Mouse (Mus musculus) hindbrain, embryonic 11.5 days (tissue): Measurements from ENCODE around the gene Tor1a. TPM values are rescaled to one million over a fixed set of nuclear protein-coding genes. Genes with fewer than 3 reads are reported as not detected.
"Not testable (repeated sequence)": the region's sequence is repeated elsewhere in the genome, so short reads cannot be mapped to it uniquely, and the experiment has no call there.

Experiments used
- ATAC-seq: fragments of 200-750 bp; cut with Nextera tagmentation; 2 replicates; pipeline ENCODE4 v1.8.0; 2017; ENCODE audit warnings: mild to moderate bottlenecking, moderate TSS enrichment, moderate library complexity; ENCODE audit not compliant: low FRiP score
- DNase-seq: peaks from one replicate; pipeline ENCODE4 v3.0.0-alpha.2; 2015; ENCODE audit warnings: low spot score
- H3K27ac ChIP-seq: fragments of 300-500 bp; sonication (generic); 2 replicates; pipeline ENCODE4 v1.5.1; 2014; ENCODE audit warnings: mild to moderate bottlenecking, low read depth, low read length
- H3K27me3 ChIP-seq: fragments of 300-500 bp; sonication (generic); 2 replicates; pipeline ENCODE4 v1.6.1; 2014; ENCODE audit warnings: mild to moderate bottlenecking, low read length, moderate library complexity, mixed read lengths; ENCODE audit not compliant: control insufficient read depth, insufficient read depth
- H3K36me3 ChIP-seq: fragments of 300-500 bp; sonication (generic); 2 replicates; pipeline ENCODE4 v1.6.1; 2014; ENCODE audit warnings: mild to moderate bottlenecking, low read length, moderate library complexity, mixed read lengths; ENCODE audit not compliant: control insufficient read depth, insufficient read depth
- H3K4me1 ChIP-seq: fragments of 300-500 bp; sonication (generic); replicated peaks from 2 replicates; pipeline ENCODE4 v1.6.1; 2014; ENCODE audit warnings: low read length, mixed read lengths; ENCODE audit not compliant: control insufficient read depth, insufficient read depth
- H3K4me2 ChIP-seq: fragments of 300-500 bp; sonication (generic); replicated peaks from 2 replicates; pipeline ENCODE4 v1.6.1; 2014; ENCODE audit warnings: mild to moderate bottlenecking, low read depth, low read length
- H3K4me3 ChIP-seq: fragments of 300-500 bp; sonication (generic); 2 replicates; pipeline ENCODE4 v1.5.1; 2014; ENCODE audit warnings: low read depth, low read length
- H3K9ac ChIP-seq: fragments of 300-500 bp; sonication (generic); 2 replicates; pipeline ENCODE4 v1.6.1; 2014; ENCODE audit warnings: low read depth, low read length
- H3K9me3 ChIP-seq: fragments of 300-500 bp; sonication (generic); 2 replicates; pipeline ENCODE4 v1.6.1; 2016; ENCODE audit warnings: low read length; ENCODE audit not compliant: control insufficient read depth
- WGBS: fragments of 180-500 bp; shearing (Covaris S2); extraction: QIAGEN DNeasy Blood & Tissue Kit; methylation state at CpG from one replicate; pipeline ENCODE4 v1.1.7; 2014; 5-methylcytosine and 5-hydroxymethylcytosine counted together
- polyA plus RNA-seq: library from polyadenylated mRNA; unstranded; fragments of >200 nt; fragmentation: Nextera tagmentation; extraction: Ambion mirVana; gene quantifications from 2 replicates; pipeline ENCODE4 v1.2.1, GENCODE M21; 2014

The Tor1a gene
- polyA plus RNA-seq, 1 experiment from 2014 or later, result 83.5 TPM

DNA sequence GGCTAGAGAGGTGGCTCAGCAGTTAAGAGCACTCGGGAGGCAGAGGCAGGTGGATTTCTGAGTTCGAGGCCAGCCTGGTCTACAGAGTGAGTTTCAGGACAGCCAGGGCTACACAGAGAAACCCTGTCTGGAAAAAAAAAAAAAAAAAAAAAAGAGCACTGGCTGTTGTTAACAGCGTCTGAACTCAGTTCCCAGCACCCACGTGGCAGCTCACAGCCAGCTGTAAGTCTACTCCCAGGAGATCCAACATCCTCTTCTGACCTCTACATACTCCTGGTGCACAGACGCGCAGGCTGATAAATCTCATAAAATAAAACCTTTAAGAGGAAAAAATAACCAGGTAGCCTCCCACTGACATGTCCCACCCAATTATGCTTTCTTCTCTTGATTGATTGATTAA lies 51.8 kb downstream of the Tor1a start:
- not testable (repeated sequence) for H3K4me2 ChIP-seq, H3K27ac ChIP-seq, H3K4me1 ChIP-seq, H3K9me3 ChIP-seq, H3K27me3 ChIP-seq, H3K36me3 ChIP-seq, ATAC-seq, H3K4me3 ChIP-seq, H3K9ac ChIP-seq, DNase-seq
- WGBS, result 79% methylated on average over 6 of the region's 6 CpGs

DNA sequence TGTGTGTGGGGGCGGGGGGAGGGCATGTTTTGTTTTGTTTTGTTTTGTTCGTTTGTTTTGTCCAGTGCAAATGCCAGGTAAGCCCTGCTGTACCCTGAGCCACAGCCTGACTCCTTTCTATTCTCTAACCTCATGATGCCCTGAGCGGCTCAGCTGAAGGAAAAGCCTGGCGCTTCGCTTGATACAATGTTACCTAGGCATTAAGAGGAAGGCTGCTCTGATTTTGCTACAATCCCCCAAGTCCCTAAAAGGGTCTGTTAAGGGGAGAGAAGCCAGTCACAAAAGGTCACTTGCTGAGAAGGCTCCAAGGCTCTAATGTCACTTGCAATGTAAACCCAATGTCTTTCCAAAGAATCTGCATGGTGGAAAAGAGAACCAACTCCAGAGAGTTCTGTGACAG lies 52.4 kb downstream of the Tor1a start:
- Histone ChIP-seq H3K4me2 (no peak overlapping the region), H3K4me3 (no peak overlapping the region), H3K27ac (no peak overlapping the region), H3K4me1 (no peaks in the 10 kb centered on the region), H3K27me3 (no peaks in the 10 kb centered on the region), H3K9me3 (no peaks in the 10 kb centered on the region), H3K9ac (no peak overlapping the region), H3K36me3 (no peaks in the 10 kb centered on the region)
- DNase-seq (no peak), ATAC-seq (no peak)
- WGBS, result 77% methylated on average over 5 of the region's 5 CpGs

- Histone ChIP-seq H3K4me3 (no peak overlapping the region), H3K4me1 (no peaks in the 10 kb centered on the region), H3K27ac (no peak overlapping the region), H3K27me3 (no peaks in the 10 kb centered on the region), H3K9me3 (no peaks in the 10 kb centered on the region), H3K36me3 (no peaks in the 10 kb centered on the region), H3K9ac (no peak overlapping the region), H3K4me2 (no peak overlapping the region)
- ATAC-seq (no peak), DNase-seq (no peak)
- 45% methylated on average over 3 of the region's 3 CpGs for WGBS
Measured at GRCm38 (mm10) chr2:30914836-30915235, 52.9 kb downstream of the Tor1a start.

DNA sequence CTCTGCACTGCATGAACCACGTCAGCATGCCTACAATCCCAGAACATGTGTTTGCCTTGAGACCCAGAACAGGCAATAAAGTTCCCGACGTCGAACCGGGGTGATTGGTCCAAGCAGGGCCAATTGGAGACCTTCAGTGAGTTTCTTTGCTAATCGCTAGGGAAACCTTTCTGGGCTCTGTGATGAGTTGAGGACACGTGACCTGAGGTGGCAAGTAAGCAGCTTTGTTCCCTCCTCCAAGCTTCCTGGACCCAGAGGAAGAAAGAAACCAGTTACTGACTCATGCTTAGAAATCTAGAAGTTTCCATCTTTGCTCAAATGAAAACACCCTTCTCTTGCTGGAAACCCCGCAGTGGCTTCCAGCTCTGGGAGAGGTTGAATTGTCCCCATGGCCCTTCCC lies 54.7 kb downstream of the Tor1a start:
- 88% methylated on average over 8 of the region's 8 CpGs for WGBS
- H3K36me3 ChIP-seq, result no peaks in the 10 kb centered on the region
- no peak for DNase-seq
- H3K9ac ChIP-seq, result no peak overlapping the region
- no peaks in the 10 kb centered on the region for H3K4me1 ChIP-seq
- no peak overlapping the region for H3K27ac ChIP-seq
- no peaks in the 10 kb centered on the region for H3K9me3 ChIP-seq
- H3K4me2 ChIP-seq, result no peak overlapping the region
- no peaks in the 10 kb centered on the region for H3K27me3 ChIP-seq
- no peak for ATAC-seq
- no peak overlapping the region for H3K4me3 ChIP-seq

- H3K4me3 ChIP-seq, result no peak overlapping the region
- 54% methylated on average over 4 of the region's 4 CpGs for WGBS
- DNase-seq, result no peak
Measured at GRCm38 (mm10) chr2:30912291-30912773, 55.4 kb downstream of the Tor1a start.

More at GRCm38 (mm10) chr2:30912291-30912773, 55.4 kb downstream of the Tor1a start:
- ATAC-seq, result no peak
- Histone ChIP-seq H3K27ac (no peak overlapping the region), H3K9ac (no peak overlapping the region), H3K36me3 (no peaks in the 10 kb centered on the region), H3K9me3 (no peaks in the 10 kb centered on the region), H3K4me2 (no peak overlapping the region), H3K27me3 (no peaks in the 10 kb centered on the region), H3K4me1 (no peaks in the 10 kb centered on the region)

Other genes with a start within 250 kb of the Tor1a start
- gene 1700001O22Rik, start 164.3 kb downstream of the Tor1a start, polyA plus RNA-seq, result 2.7 and 4.0 TPM in 2 replicates
- gene Ntmt1, start 160.1 kb downstream of the Tor1a start, polyA plus RNA-seq, result 108 and 110 TPM in 2 replicates
- gene Asb6, start 137.6 kb downstream of the Tor1a start, polyA plus RNA-seq, result 26.0 and 28.5 TPM in 2 replicates
- gene Prrx2, start 133.0 kb downstream of the Tor1a start, polyA plus RNA-seq, result 36.7 and 39.7 TPM in 2 replicates
- gene Ptges, start 38.1 kb downstream of the Tor1a start, polyA plus RNA-seq, result 5.5 and 5.6 TPM in 2 replicates
- gene Tor1b, start 15.0 kb downstream of the Tor1a start, polyA plus RNA-seq, result 18.7 and 21.5 TPM in 2 replicates
- gene BC005624, start 14.3 kb upstream of the Tor1a start, polyA plus RNA-seq, result 67.5 and 74.6 TPM in 2 replicates
- gene Usp20, start 14.3 kb upstream of the Tor1a start, polyA plus RNA-seq, result 14.6 and 14.8 TPM in 2 replicates
- gene Fnbp1, start 174.1 kb upstream of the Tor1a start, polyA plus RNA-seq, result 13.7 and 14.4 TPM in 2 replicates
- gene Gpr107, start 184.4 kb upstream of the Tor1a start, polyA plus RNA-seq, result 25.9 and 35.8 TPM in 2 replicates